Mouse (Mus musculus) MEL (cell line): Measurements from ENCODE around the gene Ecsit.

Experiments used
- BHLHE40 ChIP-seq: IDR thresholded peaks from 2 replicates; pipeline ENCODE4 v1.6.1; 2012; ENCODE audit warnings: low read depth, mild to moderate bottlenecking, inconsistent platforms, low read length, improper control_type of control experiment, borderline replicate concordance
- CTCF ChIP-seq, 3 experiments: IDR thresholded peaks in 2 of 3; conservative IDR thresholded peaks in 1 of 3; 2 replicates each; pipeline ENCODE4 v1.5.1; 2011 to 2012; ENCODE audit warnings: low read length in 3 of 3, low read depth in 2 of 3, mild to moderate bottlenecking in 2 of 3, improper control_type of control experiment in 1 of 3, inconsistent platforms in 1 of 3, mixed read lengths in 1 of 3, moderate library complexity in 1 of 3; ENCODE audit not compliant: control insufficient read depth in 1 of 3, insufficient read depth in 1 of 3, poor library complexity in 1 of 3, severe bottlenecking in 1 of 3
- EP300 ChIP-seq, 2 experiments: IDR thresholded peaks; 2 replicates each; pipeline ENCODE4 v1.6.1; 2011; ENCODE audit warnings: improper control_type of control experiment in 2 of 2, low read length in 2 of 2, low read depth in 1 of 2, mild to moderate bottlenecking in 1 of 2
- GABPA ChIP-seq: IDR thresholded peaks from 2 replicates; pipeline ENCODE4 v1.6.1; 2012; ENCODE audit warnings: low read depth, mild to moderate bottlenecking, inconsistent platforms, low read length, improper control_type of control experiment, moderate library complexity
- HCFC1 ChIP-seq: IDR thresholded peaks from 2 replicates; pipeline ENCODE4 v1.6.1; 2012; ENCODE audit warnings: low read depth, mild to moderate bottlenecking, inconsistent platforms, low read length, improper control_type of control experiment, moderate library complexity
- MXI1 ChIP-seq: IDR thresholded peaks from 2 replicates; pipeline ENCODE4 v1.6.1; 2011; ENCODE audit warnings: mild to moderate bottlenecking, low read depth, low read length, improper control_type of control experiment
- MYB ChIP-seq: IDR thresholded peaks from 2 replicates; pipeline ENCODE4 v1.6.1; 2011; ENCODE audit warnings: mild to moderate bottlenecking, low read depth, low read length, improper control_type of control experiment
- SIN3A ChIP-seq: IDR thresholded peaks from 2 replicates; pipeline ENCODE4 v1.6.1; 2012; ENCODE audit warnings: low read length, improper control_type of control experiment, inconsistent platforms
- SMC3 ChIP-seq: IDR thresholded peaks from 2 replicates; pipeline ENCODE4 v1.6.1; 2011; ENCODE audit warnings: low read depth, low read length, improper control_type of control experiment
- TAL1 ChIP-seq: IDR thresholded peaks from 2 replicates; pipeline ENCODE4 v1.6.1; 2012; ENCODE audit warnings: mild to moderate bottlenecking, inconsistent platforms, low read length, moderate library complexity, mixed read lengths
- USF1 ChIP-seq: IDR thresholded peaks from 2 replicates; pipeline ENCODE4 v1.6.1; 2014; ENCODE audit warnings: low read depth, mild to moderate bottlenecking, inconsistent platforms, low read length, improper control_type of control experiment, moderate library complexity

GRCm38 (mm10) chr9:22124169-22124568, 38.9 kb upstream of the Ecsit start:
- TF ChIP-seq SMC3 (no peak), CTCF (IDR thresholded peaks at IDR 0.05 in 2 of 3, conservative IDR thresholded peaks at IDR 0.05 in 1 of 3; ENCODE audit: control insufficient read depth in 1 of 3, insufficient read depth in 1 of 3, low read depth in 2 of 3, low read length in 3 of 3, poor library complexity in 1 of 3, severe bottlenecking in 1 of 3) (no peak), SIN3A (no peak), USF1 (no peak), MXI1 (no peak), MYB (no peak), GABPA (no peak), EP300 (IDR thresholded peaks at IDR 0.05; ENCODE audit: low read depth in 1 of 2, low read length in 2 of 2) (no peak), TAL1 (no peak), BHLHE40 (no peak), HCFC1 (no peak)
